In the genomic region with DNA sequence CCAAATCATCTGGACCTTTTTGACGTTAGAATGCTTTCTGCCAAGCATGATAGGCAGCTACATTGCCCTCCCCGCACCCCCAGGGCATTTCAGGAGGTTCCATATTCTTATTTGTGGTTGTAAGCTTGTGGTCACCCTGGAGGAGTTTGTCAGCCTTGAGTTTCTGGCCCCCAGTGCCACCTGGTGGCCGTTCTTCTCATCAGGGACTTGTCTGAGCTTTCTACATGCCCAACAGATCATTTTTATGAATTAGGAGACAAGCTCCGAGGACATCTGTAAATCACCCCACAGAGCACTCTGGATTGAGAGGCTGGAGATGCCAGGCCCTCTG, we compare ENCODE assay signal across 10 mouse cellular contexts. TPM values are rescaled to one million over a fixed set of nuclear protein-coding genes. Genes with fewer than 3 reads are reported as not detected.
DNase-seq lines count a peak whose midpoint lies in the region; ATAC-seq and TF ChIP-seq lines count a peak whose summit lies in the region.
"Had no signal": no experiment of that assay in that cellular context is flagged by ENCODE, and none has a peak within 500 bp of the region (broad histone marks: within the 10 kb centered on the region; RNA-seq: fewer than 3 reads in every experiment).

No protein-coding gene starts in this region.

- H3K36me3 ChIP-seq in spleen, adult 2 months (ENCODE audit: control insufficient read depth, insufficient read depth, low read length) = no peaks in the 10 kb centered on the region
- H3K36me3 ChIP-seq in embryonic facial prominence, embryonic 14.5 days (ENCODE audit: control insufficient read depth, insufficient read depth, low read length) = no peaks in the 10 kb centered on the region
- H3K36me3 ChIP-seq in kidney, postnatal 0 days (ENCODE audit: insufficient read depth, low read length) = no peaks in the 10 kb centered on the region
- H3K36me3 ChIP-seq in liver, embryonic 13.5 days = no peaks in the 10 kb centered on the region

- 15% methylated on average over 4 of the region's 4 CpGs for WGBS in spleen, adult 2 months
- 52% methylated on average over 4 of the region's 4 CpGs for WGBS in embryonic facial prominence, embryonic 14.5 days
- 49% methylated on average over 4 of the region's 4 CpGs for WGBS in kidney, postnatal 0 days
- WGBS in liver, embryonic 13.5 days (ENCODE audit: insufficient replicate concordance) = 28% methylated on average over 4 of the region's 4 CpGs

- no peak overlapping the region for H3K9ac ChIP-seq in embryonic facial prominence, embryonic 14.5 days (ENCODE audit: low read depth, low read length)
- H3K9ac ChIP-seq in kidney, postnatal 0 days (ENCODE audit: low read depth, low read length) = no peak overlapping the region
- H3K9ac ChIP-seq in liver, embryonic 13.5 days = no peak overlapping the region

- DNase-seq in spleen, adult 2 months (ENCODE audit: low read depth in 1 of 2, low spot score in 2 of 2) = peak in 1 of 2 experiments; percentile 18
- DNase-seq in spleen, adult 12 weeks (ENCODE audit: low spot score) = no peak
- DNase-seq in adrenal gland, postnatal 36 days = peak; percentile 78 to 81
- DNase-seq in embryonic facial prominence, embryonic 14.5 days (ENCODE audit: low spot score) = peak; percentile 56
- peak; percentile 68 for DNase-seq in kidney, postnatal 0 days (ENCODE audit: low spot score)
- peak; percentile 9 for DNase-seq in liver, embryonic 13.5 days
- DNase-seq in right cerebral cortex, postnatal 14 days = peak; percentile 61

- no peak overlapping the region for H3K27ac ChIP-seq in spleen, adult 2 months (ENCODE audit: insufficient read depth, low read length)
- H3K27ac ChIP-seq in embryonic facial prominence, embryonic 14.5 days (replicated peaks; ENCODE audit: low read depth, low read length) = no peak overlapping the region
- no peak overlapping the region for H3K27ac ChIP-seq in kidney, postnatal 0 days
- no peak overlapping the region for H3K27ac ChIP-seq in liver, embryonic 13.5 days

- no peak overlapping the region for H3K4me3 ChIP-seq in spleen, adult 2 months (ENCODE audit: extremely low read depth, insufficient read depth, insufficient read length)
- no peak overlapping the region for H3K4me3 ChIP-seq in embryonic facial prominence, embryonic 14.5 days (ENCODE audit: low read depth, low read length)
- no peak overlapping the region for H3K4me3 ChIP-seq in kidney, postnatal 0 days (replicated peaks; ENCODE audit: low read depth, low read length)
- H3K4me3 ChIP-seq in liver, embryonic 13.5 days (replicated peaks) = no peak overlapping the region

- no peaks in the 10 kb centered on the region for H3K27me3 ChIP-seq in spleen, adult 2 months (ENCODE audit: control insufficient read depth, insufficient read depth, low read length)
- H3K27me3 ChIP-seq in embryonic facial prominence, embryonic 14.5 days (replicated peaks; ENCODE audit: control insufficient read depth, insufficient read depth, low read length) = no peaks in the 10 kb centered on the region
- no peaks in the 10 kb centered on the region for H3K27me3 ChIP-seq in kidney, postnatal 0 days (ENCODE audit: insufficient read depth, low read length)
- no peaks in the 10 kb centered on the region for H3K27me3 ChIP-seq in liver, embryonic 13.5 days

- no peak for TF ChIP-seq POLR2A in spleen, adult 2 months (IDR thresholded peaks at IDR 0.05; ENCODE audit: low read depth, low read length)

- no peaks in the 10 kb centered on the region for H3K4me1 ChIP-seq in spleen, adult 2 months (ENCODE audit: control insufficient read depth, insufficient read depth, insufficient read length)
- H3K4me1 ChIP-seq in embryonic facial prominence, embryonic 14.5 days (ENCODE audit: control insufficient read depth, insufficient read depth, low read length) = no peaks in the 10 kb centered on the region
- no peaks in the 10 kb centered on the region for H3K4me1 ChIP-seq in kidney, postnatal 0 days (replicated peaks; ENCODE audit: insufficient read depth, low read length)
- H3K4me1 ChIP-seq in liver, embryonic 13.5 days (replicated peaks) = no peaks in the 10 kb centered on the region

- ATAC-seq in embryonic facial prominence, embryonic 14.5 days (ENCODE audit: low read depth) = no peak
- no peak for ATAC-seq in kidney, postnatal 0 days (replicated peaks; ENCODE audit: low FRiP score, low read depth)
- ATAC-seq in liver, embryonic 13.5 days (ENCODE audit: low read depth) = no peak
- no peak for ATAC-seq in inflammation-experienced regulatory T-cells, adult 6 months

- peak; percentile 25; the same call in 1 of the 2 replicates for TF ChIP-seq CTCF in spleen, adult 2 months (IDR thresholded peaks at IDR 0.05; ENCODE audit: extremely low read depth, insufficient read depth, insufficient read length, insufficient replicate concordance)
- peak; percentile 62 for TF ChIP-seq CTCF in kidney, postnatal 0 days (IDR thresholded peaks at IDR 0.05; ENCODE audit: low read depth)

- H3K4me2 ChIP-seq in embryonic facial prominence, embryonic 14.5 days (ENCODE audit: low read depth, low read length) = no peak overlapping the region
- H3K4me2 ChIP-seq in kidney, postnatal 0 days (ENCODE audit: low read length) = no peak overlapping the region
- H3K4me2 ChIP-seq in liver, embryonic 13.5 days = no peak overlapping the region

- H3K9me3 ChIP-seq in embryonic facial prominence, embryonic 14.5 days (ENCODE audit: control insufficient read depth, low read length) = 0 out of 2 replicates have a peak, but pooled peaks cover 5% of the 10 kb centered on the region
- no peaks in the 10 kb centered on the region for H3K9me3 ChIP-seq in kidney, postnatal 0 days (replicated peaks; ENCODE audit: low read length)
- H3K9me3 ChIP-seq in liver, embryonic 13.5 days (replicated peaks) = no peaks in the 10 kb centered on the region

RNA-seq across cellular contexts. Expression of gene Sun5, which starts 19.9 kb away (rescaled TPM):
- not detected in 2 replicates for polyA plus RNA-seq in spleen, adult 2 months (2012; rRNA removed)
- total RNA-seq in adrenal gland, postnatal 36 days (2021) = under 1 TPM in 1 of 2 experiments, not detected in 1; 0.23 TPM
- not detected in 2 replicates for polyA plus RNA-seq in embryonic facial prominence, embryonic 14.5 days (2014; fragmentation: Nextera tagmentation; extraction: Ambion mirVana)
- not detected in 2 replicates for polyA plus RNA-seq in kidney, postnatal 0 days (2015; fragmentation: Nextera tagmentation; extraction: Ambion mirVana)
- not detected in 2 replicates for polyA plus RNA-seq in liver, embryonic 13.5 days (2015; fragmentation: Nextera tagmentation; extraction: Ambion mirVana)
- polyA plus RNA-seq in inflammation-experienced regulatory T-cells, adult 6 months (2017; shearing (Covaris generic)) = not detected
- total RNA-seq: gastrocnemius, adult 8-10 months; neutrophil, adult 5-6 weeks had no signal

RNA-seq across cellular contexts. Expression of gene Bpifb2, which starts 23.9 kb away (rescaled TPM):
- polyA plus RNA-seq in spleen, adult 2 months (2012; rRNA removed) = 0.20 and 0.25 TPM in 2 replicates
- under 1 TPM in 1 of 2 experiments, not detected in 1; 0.16 TPM for total RNA-seq in adrenal gland, postnatal 36 days (2021)
- not detected in 2 replicates for polyA plus RNA-seq in embryonic facial prominence, embryonic 14.5 days (2014; fragmentation: Nextera tagmentation; extraction: Ambion mirVana)
- polyA plus RNA-seq in kidney, postnatal 0 days (2015; fragmentation: Nextera tagmentation; extraction: Ambion mirVana) = not detected in 2 replicates
- not detected in 2 replicates for polyA plus RNA-seq in liver, embryonic 13.5 days (2015; fragmentation: Nextera tagmentation; extraction: Ambion mirVana)
- polyA plus RNA-seq in inflammation-experienced regulatory T-cells, adult 6 months (2017; shearing (Covaris generic)) = not detected
- total RNA-seq: gastrocnemius, adult 8-10 months; neutrophil, adult 5-6 weeks had no signal

RNA-seq across cellular contexts. Expression of gene Bpifb6, which starts 49.2 kb away (rescaled TPM):
- polyA plus RNA-seq in spleen, adult 2 months (2012; rRNA removed) = not detected in 2 replicates
- total RNA-seq in adrenal gland, postnatal 36 days (2021) = 1 to 10 TPM in 1 of 2 experiments, under 1 TPM in 1; 0.60 to 6.6 TPM
- polyA plus RNA-seq in embryonic facial prominence, embryonic 14.5 days (2014; fragmentation: Nextera tagmentation; extraction: Ambion mirVana) = 0.16 TPM in 1 of 2 replicates, not detected in the other
- polyA plus RNA-seq in kidney, postnatal 0 days (2015; fragmentation: Nextera tagmentation; extraction: Ambion mirVana) = not detected in 2 replicates
- polyA plus RNA-seq in liver, embryonic 13.5 days (2015; fragmentation: Nextera tagmentation; extraction: Ambion mirVana) = not detected in 2 replicates
- polyA plus RNA-seq in inflammation-experienced regulatory T-cells, adult 6 months (2017; shearing (Covaris generic)) = not detected
- total RNA-seq: gastrocnemius, adult 8-10 months; neutrophil, adult 5-6 weeks had no signal
